Mouse (Mus musculus) megakaryocyte, embryonic 14.5 days (primary cell): ENCODE measurements around the gene Gm12166.

Source experiments
- FLI1 ChIP-seq: IDR thresholded peaks from 2 replicates; pipeline ENCODE4 v1.6.1; 2012; ENCODE audit warnings: low read length, inconsistent platforms, mixed read lengths
- GATA1 ChIP-seq: IDR thresholded peaks from 3 replicates; pipeline ENCODE4 v1.6.1; 2012; ENCODE audit warnings: mixed read lengths, low read length, inconsistent platforms, borderline replicate concordance

- TF ChIP-seq FLI1: no peak
- no peak for TF ChIP-seq GATA1
Observed at GRCm38 (mm10) chr11:46065201-46066011, 13.3 kb upstream of the Gm12166 start.
